Mouse (Mus musculus): ENCODE results near the gene Arfgef2. TPM values are rescaled to one million over a fixed set of nuclear protein-coding genes. Genes with fewer than 3 reads are reported as not detected.

The Arfgef2 gene
- total and polyA plus RNA-seq, 3 experiments, result 19.1 to 27.4 (median 24.5) TPM

DNA sequence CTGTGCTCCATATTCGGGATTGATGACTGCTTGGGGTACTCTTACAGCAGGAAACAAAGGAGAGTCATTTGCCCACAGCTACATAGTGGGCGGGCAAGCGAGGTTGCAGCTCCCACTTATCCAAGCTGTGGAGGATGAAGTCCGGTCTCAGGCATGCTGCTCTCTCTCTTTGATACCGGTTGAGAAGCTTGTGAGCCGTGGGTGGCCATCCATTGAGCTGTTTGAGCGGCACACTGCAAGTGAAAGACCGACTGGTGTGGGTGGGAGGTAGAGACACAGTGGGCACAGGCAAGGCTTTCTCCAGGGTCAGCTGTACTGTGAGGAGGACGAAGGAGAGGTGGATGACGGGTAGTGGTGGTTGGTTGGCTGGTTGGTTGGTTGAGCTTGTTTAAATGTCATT, 5.4 kb downstream of the Arfgef2 start:
- Histone ChIP-seq H3K79me2 (ENCODE audit: control insufficient read depth, insufficient read depth, low read length, poor library complexity) (peaks cover 42% of the 10 kb centered on the region), H3K4me3 (ENCODE audit: control insufficient read depth in 1 of 2, insufficient read depth in 1 of 2, low read depth in 2 of 2, low read length in 2 of 2) (no peak overlapping the region), H3K36me3 (ENCODE audit: control insufficient read depth in 1 of 2, insufficient read depth in 2 of 2, low read length in 2 of 2) (peaks cover 0 to 22% of the 10 kb centered on the region in 2 experiments; a peak in 2 of 4 replicates), H3K4me1 (ENCODE audit: control insufficient read depth in 1 of 2, insufficient read depth in 2 of 2, low read length in 2 of 2) (peaks cover 9 to 12% of the 10 kb centered on the region in 2 experiments), H3K27me3 (ENCODE audit: control insufficient read depth in 1 of 2, insufficient read depth in 2 of 2, low read length in 2 of 2) (no peaks in the 10 kb centered on the region), H3K9ac (ENCODE audit: control insufficient read depth, low read depth, low read length, poor library complexity, severe bottlenecking) (no peak overlapping the region), H3K27ac (ENCODE audit: control insufficient read depth, low read depth, low read length) (no peak overlapping the region), H3K9me3 (replicated peaks; ENCODE audit: insufficient read depth, low read length) (no peaks in the 10 kb centered on the region)
- DNase-seq (ENCODE audit: low read depth, low spot score), result no peak
- TF ChIP-seq ZNF384 (IDR thresholded peaks at IDR 0.05; ENCODE audit: low read depth, low read length), result no peak
- no peak for TF ChIP-seq POLR2AphosphoS2 (IDR thresholded peaks at IDR 0.05; ENCODE audit: low read length)
- TF ChIP-seq EP300 (IDR thresholded peaks at IDR 0.05; ENCODE audit: low read depth in 1 of 2, low read length in 2 of 2), result no peak
- TF ChIP-seq CTCF (IDR thresholded peaks at IDR 0.05 in 2 of 3, conservative IDR thresholded peaks at IDR 0.05 in 1 of 3; ENCODE audit: control insufficient read depth in 1 of 3, insufficient read depth in 1 of 3, low read depth in 2 of 3, low read length in 3 of 3, poor library complexity in 1 of 3, severe bottlenecking in 1 of 3), result no peak

- H3K4me1 ChIP-seq (ENCODE audit: control insufficient read depth in 1 of 2, insufficient read depth in 2 of 2, low read length in 2 of 2), result peaks cover 0 to 15% of the 10 kb centered on the region in 2 experiments; a peak in 2 of 4 replicates
- no peaks in the 10 kb centered on the region for H3K36me3 ChIP-seq (ENCODE audit: control insufficient read depth in 1 of 2, insufficient read depth in 2 of 2, low read length in 2 of 2)
- peaks cover 21% of the 10 kb centered on the region; the same call in 1 of the 2 replicates for H3K79me2 ChIP-seq (ENCODE audit: control insufficient read depth, insufficient read depth, low read length, poor library complexity)
- no peak overlapping the region for H3K27ac ChIP-seq (ENCODE audit: control insufficient read depth, low read depth, low read length)
- no peaks in the 10 kb centered on the region for H3K27me3 ChIP-seq (ENCODE audit: control insufficient read depth in 1 of 2, insufficient read depth in 2 of 2, low read length in 2 of 2)
- no peak for TF ChIP-seq SIN3A (IDR thresholded peaks at IDR 0.05; ENCODE audit: low read length)
- no peak for TF ChIP-seq CHD2 (IDR thresholded peaks at IDR 0.05; ENCODE audit: low read length)
- no peak for TF ChIP-seq KAT2A (conservative IDR thresholded peaks at IDR 0.05; ENCODE audit: low read depth, low read length)
- no peak for TF ChIP-seq TCF12 (IDR thresholded peaks at IDR 0.05; ENCODE audit: low read depth, low read length)
- no peak for TF ChIP-seq ETS1 (IDR thresholded peaks at IDR 0.05; ENCODE audit: low read depth, low read length)
- TF ChIP-seq NELFE (IDR thresholded peaks at IDR 0.05; ENCODE audit: low read depth, low read length), result no peak
- TF ChIP-seq TBP (IDR thresholded peaks at IDR 0.05; ENCODE audit: low read depth, low read length), result no peak
- TF ChIP-seq POLR2AphosphoS2 (IDR thresholded peaks at IDR 0.05; ENCODE audit: low read length), result no peak
- no peak for TF ChIP-seq MXI1 (IDR thresholded peaks at IDR 0.05; ENCODE audit: low read depth, low read length)
- TF ChIP-seq ELF1 (IDR thresholded peaks at IDR 0.05; ENCODE audit: low read depth, low read length), result no peak
- no peak for TF ChIP-seq ZNF384 (IDR thresholded peaks at IDR 0.05; ENCODE audit: low read depth, low read length)
- TF ChIP-seq MEF2A (IDR thresholded peaks at IDR 0.05; ENCODE audit: extremely low read depth, insufficient replicate concordance, low read depth, low read length, poor library complexity, severe bottlenecking), result no peak
- no peak overlapping the region for H3K9ac ChIP-seq (ENCODE audit: control insufficient read depth, low read depth, low read length, poor library complexity, severe bottlenecking)
- no peak for DNase-seq (ENCODE audit: low read depth, low spot score)
- no peaks in the 10 kb centered on the region for H3K9me3 ChIP-seq (replicated peaks; ENCODE audit: insufficient read depth, low read length)
- no peak overlapping the region for H3K4me3 ChIP-seq (ENCODE audit: control insufficient read depth in 1 of 2, insufficient read depth in 1 of 2, low read depth in 2 of 2, low read length in 2 of 2)
Observed at GRCm38 (mm10) chr2:166818463-166819143, 13.2 kb downstream of the Arfgef2 start.
